Mouse (Mus musculus) T-helper 2 cell (primary cell): ENCODE measurements around the gene Rgs7bp.
"Not testable (repeated sequence)": the region's sequence is repeated elsewhere in the genome, so short reads cannot be mapped to it uniquely, and the experiment has no call there.

ENCODE experiments used
- in situ Hi-C: fragments of 300-600 bp; cut with MboI, MseI; formaldehyde crosslinking; loops from one replicate; pipeline ENCODE4 v1.15.1; 2025; ENCODE audit warnings: high pct_unique_total_duplicates

Gene Rgs7bp

DNA sequence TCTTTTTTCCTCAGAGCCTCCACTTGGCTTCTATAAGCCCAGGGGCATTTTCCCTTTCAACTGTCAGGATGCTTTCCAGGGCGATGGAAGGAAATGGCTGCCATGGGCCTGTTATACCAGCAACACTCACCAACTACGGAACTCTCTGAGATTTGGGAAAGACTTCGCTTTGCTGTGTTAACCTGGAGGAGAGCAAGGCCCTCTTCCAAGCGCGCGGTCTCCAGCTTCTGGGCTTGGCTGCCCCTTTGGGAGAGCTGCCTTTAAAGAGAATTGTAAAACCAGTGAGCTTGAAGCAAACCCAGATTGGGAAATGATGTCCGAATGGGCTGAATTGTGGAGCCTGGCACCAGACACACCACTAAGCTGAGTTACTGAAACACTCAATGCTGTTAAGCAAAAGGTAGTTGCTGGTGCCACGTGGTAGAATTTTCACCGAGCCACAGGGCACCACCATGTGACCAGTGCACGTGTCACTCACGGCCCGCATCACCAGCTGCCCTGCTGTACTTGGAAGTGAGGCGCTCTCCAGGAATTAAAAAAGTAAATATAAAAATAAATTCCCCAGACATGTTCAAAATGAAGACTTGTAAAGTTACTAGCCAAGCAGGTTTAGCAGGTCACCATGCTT lies 115.7 kb downstream of the Rgs7bp start:
- in situ Hi-C loops = no loop called here

DNA sequence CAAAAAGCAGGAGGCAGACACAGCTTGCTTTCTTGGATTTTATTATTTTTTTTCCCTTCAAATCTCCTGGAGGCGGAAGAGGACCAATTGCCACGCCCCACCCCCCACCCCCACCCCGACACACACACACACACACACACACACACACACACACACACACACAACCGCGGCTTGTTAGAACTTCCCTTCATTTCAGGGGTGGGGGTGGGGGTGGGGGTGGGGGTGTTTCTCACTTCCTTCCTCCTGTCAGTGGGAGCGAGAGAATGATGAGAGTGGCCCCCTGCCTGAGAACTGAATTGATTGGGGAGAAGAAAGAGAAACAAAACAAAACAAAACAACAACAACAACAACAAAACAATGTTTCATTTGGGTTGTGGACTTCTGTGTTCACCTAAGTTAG lies 117.0 kb downstream of the Rgs7bp start:
- in situ Hi-C loops = no loop called here

- in situ Hi-C loops = no loop called here
Observed at GRCm38 (mm10) chr13:104936586-104936985, 118.1 kb downstream of the Rgs7bp start.

- in situ Hi-C loops = no loop called here
Observed at GRCm38 (mm10) chr13:104931635-104932532, 122.8 kb downstream of the Rgs7bp start.

DNA sequence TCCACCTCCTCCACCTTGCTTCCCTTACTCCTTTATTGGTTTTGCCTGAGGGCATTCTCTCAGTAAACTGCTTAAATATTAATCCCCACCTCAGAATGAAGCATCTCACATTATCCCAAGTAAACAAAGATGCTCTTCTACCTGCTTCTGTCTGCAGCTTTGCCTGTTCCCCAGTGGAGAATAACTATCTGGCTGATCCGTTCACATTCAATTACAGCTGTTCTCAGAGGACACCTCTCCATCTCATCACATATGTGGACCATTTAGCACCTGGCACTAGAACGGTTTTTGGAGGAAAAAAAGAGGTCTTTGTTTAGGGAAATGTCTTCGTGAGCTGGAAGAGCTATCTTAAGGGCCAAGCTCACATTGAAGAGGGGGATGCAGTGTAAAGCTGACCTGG lies 123.9 kb downstream of the Rgs7bp start:
- in situ Hi-C loops = no loop called here

DNA sequence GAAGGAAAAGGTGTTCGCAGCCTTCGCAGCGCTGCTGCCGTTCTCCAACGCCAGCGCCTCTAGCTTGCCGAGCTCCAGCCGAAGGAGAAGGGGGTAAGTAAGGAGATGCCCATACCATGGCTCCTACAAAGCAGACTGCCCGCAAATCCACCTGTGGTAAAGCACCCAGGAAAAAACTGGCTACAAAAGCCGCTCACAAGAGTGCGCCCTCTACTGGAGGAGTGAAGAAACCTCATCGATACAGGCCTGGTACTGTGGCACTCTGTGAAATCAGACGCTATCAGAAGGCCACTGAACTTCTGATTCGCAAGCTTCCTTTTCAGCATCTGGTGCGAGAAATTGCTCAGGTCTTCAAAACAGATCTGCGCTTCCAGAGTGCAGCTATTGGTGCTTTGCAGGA lies 136.1 kb downstream of the Rgs7bp start:
- in situ Hi-C loops = no loop called here

DNA sequence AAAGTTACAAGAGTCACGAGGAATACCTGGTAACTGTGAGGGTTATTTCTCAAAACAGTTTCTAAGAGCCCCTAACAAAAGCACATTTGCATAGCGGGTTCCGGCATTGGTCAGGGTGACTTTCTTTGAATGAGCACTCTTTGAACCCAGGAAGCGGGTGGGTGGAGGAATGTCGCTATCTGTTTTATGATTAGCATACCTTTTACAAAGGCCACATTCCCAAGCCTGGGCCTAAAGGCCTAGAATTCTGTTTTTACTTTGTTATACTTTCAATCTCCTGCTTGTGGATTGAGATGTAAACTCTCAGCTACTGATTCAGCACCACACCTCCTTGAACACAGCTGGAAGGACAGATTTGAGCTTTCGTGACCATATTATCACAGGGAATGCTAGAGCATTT lies 138.0 kb downstream of the Rgs7bp start:
- in situ Hi-C loops = not testable (repeated sequence)

DNA sequence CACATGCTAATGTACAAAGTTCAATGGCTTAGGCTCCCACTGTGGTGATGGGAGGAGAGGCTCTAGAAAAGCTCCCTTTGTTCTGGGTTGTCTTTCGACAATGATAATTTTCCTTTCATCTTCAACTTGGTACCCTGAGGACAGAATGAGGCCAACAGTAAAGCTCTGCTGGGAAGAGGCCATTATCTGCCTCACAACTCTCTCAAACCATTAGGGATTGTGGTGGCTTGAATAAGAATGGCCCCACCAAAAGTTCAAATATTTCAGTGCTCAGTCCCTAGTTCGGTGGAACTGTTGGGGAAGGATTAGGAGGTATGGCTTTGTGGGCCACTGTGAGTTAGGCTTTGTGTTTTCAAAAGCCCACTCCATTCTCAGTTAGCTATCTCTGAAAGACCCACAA lies 138.6 kb downstream of the Rgs7bp start:
- in situ Hi-C loops = no loop called here

- in situ Hi-C loops = no loop called here
Observed at GRCm38 (mm10) chr13:104914288-104914895, 140.3 kb downstream of the Rgs7bp start.

GRCm38 (mm10) chr13:104911626-104912025 lies 143.1 kb downstream of the Rgs7bp start:
- in situ Hi-C loops = not testable (repeated sequence)

DNA sequence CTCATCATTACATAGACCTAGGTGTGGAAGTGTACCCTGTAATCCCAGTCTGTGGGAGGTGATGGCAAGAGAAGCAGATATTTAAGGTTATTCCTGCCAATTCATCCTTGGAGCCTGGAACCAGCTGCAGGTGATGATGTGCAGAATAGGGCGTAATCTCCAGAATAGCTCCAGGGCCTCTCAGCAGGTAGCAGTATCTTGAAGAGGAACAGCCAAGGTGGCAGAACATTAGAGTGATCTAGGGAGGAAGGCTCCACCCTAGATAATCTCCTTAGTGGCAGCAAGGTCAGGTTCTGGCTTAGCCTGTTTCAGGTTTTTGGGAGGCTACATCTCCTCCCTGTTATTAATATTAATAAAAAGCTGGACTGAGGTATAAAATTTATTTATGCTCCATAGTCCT lies 143.7 kb downstream of the Rgs7bp start:
- in situ Hi-C loops = not testable (repeated sequence)

DNA sequence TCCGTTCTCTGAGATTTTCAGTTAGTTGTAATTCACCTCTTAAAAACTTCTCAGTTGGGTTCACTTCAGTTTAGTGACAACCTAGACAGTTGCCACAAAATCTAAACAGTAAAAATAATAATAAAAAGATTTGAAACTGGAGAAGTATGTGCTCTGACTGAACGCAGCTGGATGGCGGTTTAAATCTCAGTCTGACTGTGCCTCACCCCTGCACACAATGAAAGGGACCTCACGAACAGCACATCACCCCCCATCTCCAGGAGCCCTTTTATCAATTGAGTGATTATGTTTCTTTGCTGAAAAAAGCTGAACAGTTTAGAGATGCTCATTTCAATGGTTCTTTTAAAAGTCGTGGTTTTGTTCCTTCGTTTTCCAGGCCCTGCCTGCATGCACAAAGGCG lies 146.0 kb downstream of the Rgs7bp start:
- in situ Hi-C loops = no loop called here
